In genomic region chr19:28160582-28160981, GRCm38 (mm10) we compare ENCODE assay signal across 10 mouse cellular contexts.
DNase-seq lines count a peak whose midpoint lies in the region; ATAC-seq and TF ChIP-seq lines count a peak whose summit lies in the region.
"Had no signal": no experiment of that assay in that cellular context is flagged by ENCODE, and none has a peak within 500 bp of the region (broad histone marks: within the 10 kb centered on the region; RNA-seq: fewer than 3 reads in every experiment).

No protein-coding gene starts in this region.

- 84% methylated on average over 4 of the region's 4 CpGs for WGBS in intestine, postnatal 0 days
- 76% methylated on average over 4 of the region's 4 CpGs for WGBS in intestine, embryonic 15.5 days
- 85% methylated on average over 4 of the region's 4 CpGs for WGBS in cerebellum, adult 2 months

- TF ChIP-seq RAD21 in CH12.LX (IDR thresholded peaks at IDR 0.05; ENCODE audit: low read depth, low read length) = peak; percentile 43

- no peak overlapping the region for H3K4me3 ChIP-seq in intestine, postnatal 0 days (ENCODE audit: low read depth, low read length)
- no peak overlapping the region for H3K4me3 ChIP-seq in intestine, embryonic 15.5 days (replicated peaks)
- H3K4me3 ChIP-seq in CH12.LX (replicated peaks in 1 of 3; ENCODE audit: low read depth in 2 of 3, low read length in 2 of 3, poor library complexity in 1 of 3) = no peak overlapping the region
- no peak overlapping the region for H3K4me3 ChIP-seq in cerebellum, adult 2 months (replicated peaks; ENCODE audit: insufficient read depth, low read depth, low read length)
- H3K4me3 ChIP-seq: heart, embryonic 13.5 days had no signal

- ATAC-seq in intestine, postnatal 0 days = no peak
- ATAC-seq in intestine, embryonic 15.5 days = no peak

- H3K27me3 ChIP-seq in intestine, postnatal 0 days (replicated peaks; ENCODE audit: control insufficient read depth, insufficient read depth, low read length) = no peaks in the 10 kb centered on the region
- H3K27me3 ChIP-seq in intestine, embryonic 15.5 days (replicated peaks) = no peaks in the 10 kb centered on the region
- no peaks in the 10 kb centered on the region for H3K27me3 ChIP-seq in CH12.LX (replicated peaks)
- H3K27me3 ChIP-seq in cerebellum, adult 2 months (ENCODE audit: control insufficient read depth, insufficient read depth, low read length) = no peaks in the 10 kb centered on the region; the same call in 1 of the 2 replicates
- H3K27me3 ChIP-seq: heart, embryonic 13.5 days had no signal

- no peak overlapping the region for H3K27ac ChIP-seq in intestine, postnatal 0 days (ENCODE audit: low read depth, low read length)
- no peak overlapping the region for H3K27ac ChIP-seq in intestine, embryonic 15.5 days
- no peak overlapping the region for H3K27ac ChIP-seq in CH12.LX (ENCODE audit: insufficient read depth, low read depth)
- H3K27ac ChIP-seq in cerebellum, adult 2 months (ENCODE audit: insufficient read depth, low read length) = no peak overlapping the region
- H3K27ac ChIP-seq: heart, embryonic 13.5 days had no signal

- no peak for TF ChIP-seq EP300 in CH12.LX (IDR thresholded peaks at IDR 0.05; ENCODE audit: low read length)

- H3K4me2 ChIP-seq in intestine, postnatal 0 days (replicated peaks; ENCODE audit: low read depth) = no peak overlapping the region
- no peak overlapping the region for H3K4me2 ChIP-seq in intestine, embryonic 15.5 days (replicated peaks)
- H3K4me2 ChIP-seq in CH12.LX (ENCODE audit: insufficient read depth, low read depth, poor library complexity, severe bottlenecking) = no peak overlapping the region
- H3K4me2 ChIP-seq: heart, embryonic 13.5 days had no signal

- no peak overlapping the region for H3K9ac ChIP-seq in intestine, postnatal 0 days (ENCODE audit: low read depth, low read length)
- no peak overlapping the region for H3K9ac ChIP-seq in intestine, embryonic 15.5 days
- H3K9ac ChIP-seq in CH12.LX (ENCODE audit: insufficient read depth, low read depth) = no peak overlapping the region
- H3K9ac ChIP-seq: heart, embryonic 13.5 days had no signal

- dilution Hi-C loops in CH12.LX (cut with MboI; ENCODE audit: extremely low pct_ligation_motif_present, extremely low pct_unique_long_range_greater_than_20kb, low sequenced_read_pairs) = no loop called here

- in situ Hi-C loops in CH12.LX (cut with MboI; ENCODE audit: low pct_ligation_motif_present, low pct_unique_long_range_greater_than_20kb, low sequenced_read_pairs) = loop anchor here (25.0 kb wide), 1 partner anchor 352 kb away; no protein-coding TSS in a partner anchor

- TF ChIP-seq POLR2A in CH12.LX (IDR thresholded peaks at IDR 0.05; ENCODE audit: low read depth, low read length) = no peak
- no peak for TF ChIP-seq POLR2A in cerebellum, adult 2 months (IDR thresholded peaks at IDR 0.05; ENCODE audit: borderline replicate concordance, insufficient read depth, low read length)

- no peaks in the 10 kb centered on the region for H3K79me2 ChIP-seq in CH12.LX (replicated peaks; ENCODE audit: control insufficient read depth, extremely low read depth, insufficient read depth, poor library complexity, severe bottlenecking)

- DNase-seq in 3T3-L1 (ENCODE audit: low read depth, low spot score) (peak; percentile 48), CH12.LX (ENCODE audit: extremely low read depth) (peak; percentile 21)
- peak; percentile 19 for DNase-seq in embryo, embryonic 9.5 days (ENCODE audit: extremely low spot score)
- DNase-seq in left cerebral cortex, adult 8-10 months (ENCODE audit: low spot score in 2 of 2) = no peak
- DNase-seq in cerebellum, adult 2 months = no peak
- DNase-seq: adrenal gland, postnatal 14 days; kidney, postnatal 14 days had no signal

- H3K9me3 ChIP-seq in intestine, postnatal 0 days (ENCODE audit: control insufficient read depth) = no peaks in the 10 kb centered on the region
- H3K9me3 ChIP-seq in intestine, embryonic 15.5 days = no peaks in the 10 kb centered on the region
- H3K9me3 ChIP-seq in CH12.LX (replicated peaks; ENCODE audit: low read length) = no peaks in the 10 kb centered on the region
- H3K9me3 ChIP-seq: heart, embryonic 13.5 days had no signal

- no peaks in the 10 kb centered on the region for H3K4me1 ChIP-seq in intestine, postnatal 0 days (replicated peaks; ENCODE audit: control insufficient read depth, insufficient read depth, low read length)
- no peaks in the 10 kb centered on the region for H3K4me1 ChIP-seq in intestine, embryonic 15.5 days (replicated peaks)
- no peaks in the 10 kb centered on the region for H3K4me1 ChIP-seq in CH12.LX (ENCODE audit: control insufficient read depth in 1 of 2, insufficient read depth in 2 of 2)
- H3K4me1 ChIP-seq in cerebellum, adult 2 months (ENCODE audit: control insufficient read depth, insufficient read depth, low read length) = no peaks in the 10 kb centered on the region

- peak; percentile 60 for TF ChIP-seq CTCF in intestine, postnatal 0 days (IDR thresholded peaks at IDR 0.05; ENCODE audit: low read depth)
- TF ChIP-seq CTCF in CH12.LX (conservative IDR thresholded peaks at IDR 0.05 in 1 of 2, IDR thresholded peaks at IDR 0.05 in 1 of 2; ENCODE audit: low read depth in 2 of 2, low read length in 2 of 2) = peak; percentile 58 to 59; a peak in 3 of 4 replicates
- TF ChIP-seq CTCF in cerebellum, adult 2 months (IDR thresholded peaks at IDR 0.05; ENCODE audit: borderline replicate concordance, insufficient read depth, low read depth, low read length) = no peak

- H3K36me3 ChIP-seq in intestine, postnatal 0 days (ENCODE audit: control insufficient read depth, insufficient read depth) = no peaks in the 10 kb centered on the region
- no peaks in the 10 kb centered on the region for H3K36me3 ChIP-seq in intestine, embryonic 15.5 days
- H3K36me3 ChIP-seq in CH12.LX (replicated peaks in 1 of 2; ENCODE audit: control insufficient read depth in 1 of 2, insufficient read depth in 1 of 2, low read length in 1 of 2) = no peaks in the 10 kb centered on the region
- H3K36me3 ChIP-seq: heart, embryonic 13.5 days had no signal

TF ChIP-seq in CH12.LX, 34 proteins besides CTCF, POLR2A, EP300 and RAD21:
- TF ChIP-seq USF2 (conservative IDR thresholded peaks at IDR 0.05; ENCODE audit: low read depth, low read length) (no peak), MAFK (IDR thresholded peaks at IDR 0.05; ENCODE audit: insufficient replicate concordance, low read length) (no peak), MAZ (IDR thresholded peaks at IDR 0.05; ENCODE audit: low read depth, low read length) (no peak), MXI1 (IDR thresholded peaks at IDR 0.05; ENCODE audit: low read depth, low read length) (no peak), CHD2 (IDR thresholded peaks at IDR 0.05; ENCODE audit: low read length) (no peak), HCFC1 (IDR thresholded peaks at IDR 0.05; ENCODE audit: low read depth, low read length) (no peak), ZNF384 (IDR thresholded peaks at IDR 0.05; ENCODE audit: low read depth, low read length) (no peak), SMC3 (IDR thresholded peaks at IDR 0.05; ENCODE audit: low read depth, low read length) (peak; percentile 31; the same call in 1 of the 2 replicates)

Comparison
In these comparisons a context has a peak if more than half of its experiments do, and no peak if none do; other contexts are left out.
1. DNase-seq: peak in 3T3-L1 (single experiment), CH12.LX (single experiment) and embryo, embryonic 9.5 days (single experiment); none in left cerebral cortex, adult 8-10 months (0 of 2) and cerebellum, adult 2 months (0 of 2).